Mouse (Mus musculus) megakaryocyte progenitor cell, adult 5-6 weeks (primary cell): Measurements from ENCODE around the gene Ppara. TPM values are rescaled to one million over a fixed set of nuclear protein-coding genes. Genes with fewer than 3 reads are reported as not detected.

Experiments
- ATAC-seq: replicated peaks from 2 replicates; pipeline ENCODE4 v1.8.0; 2016; ENCODE audit warnings: mild to moderate bottlenecking, moderate TSS enrichment, inconsistent platforms; ENCODE audit not compliant: poor library complexity
- total RNA-seq, 2 experiments: library from RNA; stranded (forward) in 1 of 2; stranded (reverse) in 1 of 2; fragments of 157-497, 149-512 nt in 1 of 2; fragments of 200-1000 nt in 1 of 2; gene quantifications; 2 replicates each; pipeline versions ENCODE4 v1.2.3 to v1.2.4; 2015 to 2017

Gene Ppara
- total RNA-seq, 2 experiments from 2014 or later, result not detected

- no peak for ATAC-seq
These were observed 14.4 kb upstream of the Ppara start for GRCm38 (mm10) chr15:85720366-85720841.

- ATAC-seq, result no peak
These were observed 10.3 kb upstream of the Ppara start for GRCm38 (mm10) chr15:85724271-85725165.

GRCm38 (mm10) chr15:85728224-85728623 is 6.6 kb upstream of the Ppara start:
- no peak for ATAC-seq

- no peak for ATAC-seq
These were observed 5.5 kb upstream of the Ppara start for GRCm38 (mm10) chr15:85729256-85729655.

- no peak for ATAC-seq
These were observed 4.8 kb upstream of the Ppara start for GRCm38 (mm10) chr15:85730027-85730426.

- ATAC-seq, result no peak
These were observed 2.7 kb upstream of the Ppara start for GRCm38 (mm10) chr15:85731885-85732603.

GRCm38 (mm10) chr15:85732604-85732968 is 2.2 kb upstream of the Ppara start:
- ATAC-seq, result no peak

- ATAC-seq, result no peak
These were observed 1.1 kb upstream of the Ppara start for GRCm38 (mm10) chr15:85733686-85734085.

- ATAC-seq, result no peak
These were observed 635 bp upstream of the Ppara start for GRCm38 (mm10) chr15:85734148-85734547.

- peak; percentile 93 for ATAC-seq
These were observed 466 bp downstream of the Ppara start for GRCm38 (mm10) chr15:85735063-85735835.

GRCm38 (mm10) chr15:85735836-85736190 is 1.0 kb downstream of the Ppara start:
- ATAC-seq, result 0 out of 2 replicates have a peak, but pooled peaks have one; percentile 1

- no peak for ATAC-seq
These were observed 1.7 kb downstream of the Ppara start for GRCm38 (mm10) chr15:85736506-85736905.

GRCm38 (mm10) chr15:85738416-85738815 is 3.6 kb downstream of the Ppara start:
- ATAC-seq, result no peak

GRCm38 (mm10) chr15:85738939-85739338 is 4.2 kb downstream of the Ppara start:
- no peak for ATAC-seq

- no peak for ATAC-seq
These were observed 7.8 kb downstream of the Ppara start for GRCm38 (mm10) chr15:85742608-85743007.

GRCm38 (mm10) chr15:85743946-85744345 is 9.2 kb downstream of the Ppara start:
- ATAC-seq, result no peak

GRCm38 (mm10) chr15:85746178-85746577 is 11.4 kb downstream of the Ppara start:
- no peak for ATAC-seq

GRCm38 (mm10) chr15:85746671-85747070 is 11.9 kb downstream of the Ppara start:
- ATAC-seq, result no peak

- ATAC-seq, result no peak
These were observed 13.2 kb downstream of the Ppara start for GRCm38 (mm10) chr15:85747951-85748350.

- ATAC-seq, result no peak
These were observed 13.7 kb downstream of the Ppara start for GRCm38 (mm10) chr15:85748466-85748865.

- ATAC-seq, result no peak
These were observed 14.4 kb downstream of the Ppara start for GRCm38 (mm10) chr15:85749141-85749540.
